In the genomic region with DNA sequence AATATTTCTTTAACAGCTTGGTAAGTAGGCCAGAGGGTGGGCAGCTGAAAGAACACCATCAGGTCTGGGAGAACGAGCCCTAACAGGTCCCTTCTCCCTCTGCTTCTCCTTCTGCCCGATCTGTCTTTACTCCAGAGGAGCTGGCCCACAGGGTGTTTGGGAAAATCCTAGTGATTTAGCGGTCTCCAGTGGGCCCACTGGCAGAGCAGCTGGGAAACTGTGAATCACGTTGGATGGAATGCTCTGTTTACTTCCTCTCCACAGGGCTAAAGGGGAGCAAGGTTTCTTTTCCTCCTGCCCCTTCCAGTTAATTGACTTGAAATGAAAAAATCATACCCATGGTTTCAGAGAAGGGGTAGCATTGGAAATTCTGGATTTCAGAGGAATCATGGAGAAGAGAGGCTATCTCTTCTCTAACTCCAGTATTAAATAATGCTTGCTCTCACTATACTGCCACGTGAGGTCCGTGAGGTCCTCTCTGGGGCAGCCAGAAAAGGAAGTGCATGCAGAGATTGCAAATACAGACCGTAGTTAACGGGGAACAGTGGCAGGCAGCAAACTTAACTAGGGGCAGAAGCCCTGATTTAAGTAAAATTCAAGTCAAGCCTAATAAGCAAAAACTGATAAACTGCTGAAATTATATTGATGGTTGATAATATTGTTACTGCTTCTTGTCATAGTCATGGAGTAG, we compare ENCODE assay signal across 12 mouse cellular contexts. TPM values are rescaled to one million over a fixed set of nuclear protein-coding genes. Genes with fewer than 3 reads are reported as not detected.
DNase-seq lines count a peak whose midpoint lies in the region; ATAC-seq lines count a peak whose summit lies in the region.
"Had no signal": no experiment of that assay in that cellular context is flagged by ENCODE, and none has a peak within 500 bp of the region (broad histone marks: within the 10 kb centered on the region; RNA-seq: fewer than 3 reads in every experiment).

No protein-coding gene starts in this region.

- 65% methylated on average over 8 of the region's 8 CpGs for WGBS in kidney, embryonic 14.5 days
- 41% methylated on average over 8 of the region's 8 CpGs for WGBS in large intestine, adult 2 months

- H3K27ac ChIP-seq in kidney, embryonic 14.5 days (ENCODE audit: low read depth, low read length), result no peak overlapping the region
- H3K27ac ChIP-seq: embryonic facial prominence, embryonic 13.5 days had no signal

- H3K9ac ChIP-seq in kidney, embryonic 14.5 days (ENCODE audit: low read depth, low read length), result no peak overlapping the region
- H3K9ac ChIP-seq: embryonic facial prominence, embryonic 13.5 days had no signal

- ATAC-seq in kidney, embryonic 14.5 days (ENCODE audit: low FRiP score, low TSS enrichment), result no peak
- no peak for ATAC-seq in megakaryocyte-erythroid progenitor cell, adult 5-6 weeks (replicated peaks; ENCODE audit: low FRiP score, low TSS enrichment, poor library complexity, severe bottlenecking)
- ATAC-seq: activated CD4-positive, CD25-positive, alpha-beta regulatory T cell, adult 4 months had no signal

- H3K4me3 ChIP-seq in kidney, embryonic 14.5 days (ENCODE audit: low read length), result no peak overlapping the region
- H3K4me3 ChIP-seq: embryonic facial prominence, embryonic 13.5 days had no signal

- peak; percentile 14 for DNase-seq in kidney, adult 9 months
- peak; percentile 6 for DNase-seq in 3T3-L1 (ENCODE audit: low read depth, low spot score)
- peak; percentile 54 to 55 for DNase-seq in gastrocnemius, adult 8-10 months (ENCODE audit: low spot score in 2 of 2)
- peak; percentile 3 for DNase-seq in large intestine, adult 2 months (ENCODE audit: low read depth, low spot score)
- no peak for DNase-seq in cerebellum, adult 9-10 months
- no peak for DNase-seq in embryo, embryonic 9.5 days (ENCODE audit: extremely low spot score)
- DNase-seq: cerebellum, adult 11 months; retina, postnatal 1 day had no signal

- no peaks in the 10 kb centered on the region for H3K36me3 ChIP-seq in kidney, embryonic 14.5 days (ENCODE audit: control insufficient read depth, insufficient read depth, low read length)
- H3K36me3 ChIP-seq: embryonic facial prominence, embryonic 13.5 days had no signal

- H3K27me3 ChIP-seq in kidney, embryonic 14.5 days (ENCODE audit: control insufficient read depth, insufficient read depth, low read length), result no peaks in the 10 kb centered on the region
- H3K27me3 ChIP-seq: embryonic facial prominence, embryonic 13.5 days had no signal

- H3K4me1 ChIP-seq in kidney, embryonic 14.5 days (ENCODE audit: control insufficient read depth, insufficient read depth, low read length), result no peaks in the 10 kb centered on the region

- H3K9me3 ChIP-seq in kidney, embryonic 14.5 days (ENCODE audit: control insufficient read depth, low read length), result no peaks in the 10 kb centered on the region
- H3K9me3 ChIP-seq: embryonic facial prominence, embryonic 13.5 days had no signal

- H3K4me2 ChIP-seq in kidney, embryonic 14.5 days (replicated peaks; ENCODE audit: low read depth, low read length), result no peak overlapping the region
- H3K4me2 ChIP-seq: embryonic facial prominence, embryonic 13.5 days had no signal

RNA-seq across cellular contexts. Expression of gene Sgip1, which starts 51.1 kb away (rescaled TPM):
- 8.8 and 10.0 TPM in 2 replicates for polyA plus RNA-seq in kidney, embryonic 14.5 days (2014; fragmentation: Nextera tagmentation; extraction: Ambion mirVana)
- 1 to 10 TPM in 3 of 4 experiments, under 1 TPM in 1; 0.77 to 2.9 (median 2.1) TPM for total RNA-seq in gastrocnemius, adult 8-10 months (2022)
- polyA plus RNA-seq in large intestine, adult 2 months (2012; rRNA removed), result 0.38 and 0.48 TPM in 2 replicates
- not detected in 2 replicates for total RNA-seq in megakaryocyte-erythroid progenitor cell, adult 5-6 weeks (2014; fragmentation: Nextera tagmentation)
- 0.19 and 0.23 TPM in 2 replicates for total RNA-seq in megakaryocyte-erythroid progenitor cell, adult 5-6 weeks (2017)

Comparison
In these comparisons a context has a peak if more than half of its experiments do, and no peak if none do; other contexts are left out.
1. DNase-seq: peak in kidney, adult 9 months (single experiment), 3T3-L1 (single experiment), gastrocnemius, adult 8-10 months (2 of 2) and large intestine, adult 2 months (single experiment); none in cerebellum, adult 9-10 months (single experiment) and embryo, embryonic 9.5 days (single experiment).